ENCODE assay signal across 31 mouse cellular contexts in genomic region chr11:95783457-95783856, GRCm38 (mm10). TPM values are rescaled to one million over a fixed set of nuclear protein-coding genes. Genes with fewer than 3 reads are reported as not detected.
"Had no signal": no experiment of that assay in that cellular context is flagged by ENCODE, and none has a peak within 500 bp of the region (broad histone marks: within the 10 kb centered on the region; RNA-seq: fewer than 3 reads in every experiment).

No protein-coding gene starts in this region.

- H3K36me3 ChIP-seq: limb, embryonic 10.5 days; limb, embryonic 12.5 days; limb, embryonic 13.5 days; limb, embryonic 15.5 days; lung, embryonic 15.5 days; midbrain, embryonic 10.5 days; midbrain, embryonic 12.5 days; midbrain, embryonic 13.5 days; midbrain, embryonic 15.5 days had no signal

- ATAC-seq: liver, embryonic 12.5 days; liver, postnatal 0 days; lung, postnatal 0 days; midbrain, embryonic 13.5 days; midbrain, embryonic 15.5 days; midbrain, embryonic 16.5 days had no signal

- H3K4me3 ChIP-seq: left cerebral cortex, adult 2 months; limb, embryonic 10.5 days; limb, embryonic 12.5 days; limb, embryonic 13.5 days; limb, embryonic 15.5 days; liver, embryonic 12.5 days; liver, embryonic 13.5 days; liver, embryonic 15.5 days; lung, embryonic 15.5 days; megakaryocyte, embryonic 14.5 days; midbrain, embryonic 10.5 days; midbrain, embryonic 12.5 days; midbrain, embryonic 13.5 days; midbrain, embryonic 15.5 days had no signal

- H3K9me3 ChIP-seq: limb, embryonic 10.5 days; limb, embryonic 12.5 days; limb, embryonic 15.5 days; liver, embryonic 15.5 days; lung, embryonic 15.5 days; midbrain, embryonic 10.5 days; midbrain, embryonic 12.5 days; midbrain, embryonic 15.5 days had no signal

- H3K27ac ChIP-seq: left cerebral cortex, adult 2 months; limb, embryonic 10.5 days; limb, embryonic 12.5 days; limb, embryonic 13.5 days; limb, embryonic 15.5 days; liver, embryonic 12.5 days; liver, embryonic 13.5 days; liver, embryonic 14.5 days; liver, embryonic 15.5 days; lung, embryonic 15.5 days; macrophage; midbrain, embryonic 10.5 days; midbrain, embryonic 12.5 days; midbrain, embryonic 13.5 days; midbrain, embryonic 15.5 days had no signal

- H3K4me2 ChIP-seq: limb, embryonic 12.5 days; limb, embryonic 13.5 days; limb, embryonic 15.5 days; liver, embryonic 11.5 days; liver, embryonic 12.5 days; liver, embryonic 13.5 days; liver, embryonic 15.5 days; lung, embryonic 14.5 days; lung, embryonic 15.5 days; midbrain, embryonic 12.5 days; midbrain, embryonic 13.5 days; midbrain, embryonic 15.5 days had no signal

- H3K4me1 ChIP-seq: limb, embryonic 10.5 days; limb, embryonic 12.5 days; limb, embryonic 13.5 days; limb, embryonic 15.5 days; midbrain, embryonic 10.5 days; midbrain, embryonic 12.5 days; midbrain, embryonic 13.5 days; midbrain, embryonic 15.5 days had no signal

- DNase-seq: left cerebral cortex, postnatal 4 days; liver; liver, embryonic 13.5 days; liver, postnatal 0 days; lung, adult 18-20 months; lung, adult 2 months; lung, embryonic 14.5 days; lung, postnatal 10 days; lung, postnatal 14 days; lung, postnatal 36 days; lung, postnatal 4 days; midbrain, embryonic 14.5 days had no signal

- H3K27me3 ChIP-seq: limb, embryonic 12.5 days; limb, embryonic 13.5 days; limb, embryonic 15.5 days; liver, embryonic 13.5 days; liver, embryonic 15.5 days; lung, embryonic 15.5 days; midbrain, embryonic 12.5 days; midbrain, embryonic 13.5 days; midbrain, embryonic 15.5 days had no signal

- H3K9ac ChIP-seq: limb, embryonic 12.5 days; limb, embryonic 13.5 days; limb, embryonic 15.5 days; liver, embryonic 12.5 days; liver, embryonic 13.5 days; liver, embryonic 14.5 days; liver, embryonic 15.5 days; liver, postnatal 0 days; lung, embryonic 14.5 days; lung, embryonic 15.5 days; midbrain, embryonic 12.5 days; midbrain, embryonic 13.5 days; midbrain, embryonic 15.5 days had no signal

RNA-seq across cellular contexts. Expression of gene Phospho1, which starts 40.8 kb away (rescaled TPM):
- polyA plus RNA-seq: limb, embryonic 10.5 days; limb, embryonic 12.5 days; lung, embryonic 14.5 days; midbrain, embryonic 12.5 days; midbrain, embryonic 13.5 days; midbrain, embryonic 15.5 days; neural tube, embryonic 11.5 days had no signal
